Mouse (Mus musculus) liver, embryonic 14.5 days (tissue): ENCODE measurements at regions not wholly inside any gene's neighbourhood (a gene's known extent, or its start where the extent isn't known, plus 50 kb on each side); places are given as distances from the start of the nearest gene placed in this dataset.

Source experiments
- ATAC-seq: fragments of 200-750 bp; cut with Nextera tagmentation; 2 replicates; pipeline ENCODE4 v1.8.0; 2017; ENCODE audit warnings: moderate number of reproducible peaks, mild to moderate bottlenecking, moderate library complexity; ENCODE audit not compliant: insufficient read depth
- DNase-seq, 3 experiments: peaks; one replicate each; pipeline ENCODE4 v3.0.0-alpha.2; 2012 to 2013; ENCODE audit warnings: low read depth in 3 of 3, low spot score in 3 of 3
- H3K27ac ChIP-seq: fragments of 300-500 bp; sonication (generic); 2 replicates; pipeline ENCODE4 v1.5.1; 2014; ENCODE audit warnings: moderate library complexity, mild to moderate bottlenecking, control low read depth, inconsistent platforms
- H3K27me3 ChIP-seq: fragments of 300-500 bp; sonication (generic); 2 replicates; pipeline ENCODE4 v1.6.1; 2014; ENCODE audit warnings: mild to moderate bottlenecking, low read length, moderate library complexity; ENCODE audit not compliant: control insufficient read depth, insufficient read depth
- H3K36me3 ChIP-seq: fragments of 300-500 bp; sonication (generic); replicated peaks from 2 replicates; pipeline ENCODE4 v1.6.1; 2014; ENCODE audit warnings: low read depth; ENCODE audit not compliant: control insufficient read depth, insufficient read depth
- H3K4me1 ChIP-seq, 2 experiments: fragments of 200-500 bp in 1 of 2; fragments of 300-500 bp in 1 of 2; sonication (generic) in 1 of 2; replicated peaks; 2 replicates each; pipeline ENCODE4 v1.6.1; 2012 to 2014; ENCODE audit warnings: antibody characterized with exemption in 1 of 2, inconsistent platforms in 1 of 2, low read length in 1 of 2; ENCODE audit not compliant: control insufficient read depth in 2 of 2, insufficient read depth in 2 of 2
- H3K4me2 ChIP-seq: fragments of 300-500 bp; sonication (generic); 2 replicates; pipeline ENCODE4 v1.6.1; 2014; ENCODE audit warnings: low read depth, mild to moderate bottlenecking, control low read depth, moderate library complexity
- H3K4me3 ChIP-seq, 2 experiments: fragments of 200-500 bp in 1 of 2; fragments of 300-500 bp in 1 of 2; sonication (generic) in 1 of 2; 2 replicates each; pipeline ENCODE4 v1.5.1; 2012 to 2014; ENCODE audit warnings: low read depth in 2 of 2, low read length in 2 of 2, mild to moderate bottlenecking in 2 of 2, control low read depth in 1 of 2, inconsistent platforms in 1 of 2, moderate library complexity in 1 of 2; ENCODE audit not compliant: insufficient read depth in 1 of 2
- H3K9ac ChIP-seq: fragments of 300-500 bp; sonication (generic); replicated peaks from 2 replicates; pipeline ENCODE4 v1.6.1; 2014; ENCODE audit warnings: mild to moderate bottlenecking, control low read depth, moderate library complexity
- H3K9me3 ChIP-seq: fragments of 300-500 bp; sonication (generic); 2 replicates; pipeline ENCODE4 v1.6.1; 2016; ENCODE audit warnings: low read length, mixed read lengths; ENCODE audit not compliant: control insufficient read depth
- CTCF ChIP-seq: IDR thresholded peaks from 2 replicates; pipeline ENCODE4 v1.5.1; 2016; ENCODE audit warnings: antibody characterized with exemption, low read depth, control low read depth
- EP300 ChIP-seq: IDR thresholded peaks from 2 replicates; pipeline ENCODE4 v1.6.1; 2016; ENCODE audit warnings: antibody characterized with exemption, low read depth
- WGBS: fragments of 180-500 bp; shearing (Covaris S2); extraction: QIAGEN DNeasy Blood & Tissue Kit; methylation state at CpG from one replicate; pipeline ENCODE4 v1.1.7; 2014; ENCODE audit not compliant: insufficient replicate concordance; 5-methylcytosine and 5-hydroxymethylcytosine counted together

DNA sequence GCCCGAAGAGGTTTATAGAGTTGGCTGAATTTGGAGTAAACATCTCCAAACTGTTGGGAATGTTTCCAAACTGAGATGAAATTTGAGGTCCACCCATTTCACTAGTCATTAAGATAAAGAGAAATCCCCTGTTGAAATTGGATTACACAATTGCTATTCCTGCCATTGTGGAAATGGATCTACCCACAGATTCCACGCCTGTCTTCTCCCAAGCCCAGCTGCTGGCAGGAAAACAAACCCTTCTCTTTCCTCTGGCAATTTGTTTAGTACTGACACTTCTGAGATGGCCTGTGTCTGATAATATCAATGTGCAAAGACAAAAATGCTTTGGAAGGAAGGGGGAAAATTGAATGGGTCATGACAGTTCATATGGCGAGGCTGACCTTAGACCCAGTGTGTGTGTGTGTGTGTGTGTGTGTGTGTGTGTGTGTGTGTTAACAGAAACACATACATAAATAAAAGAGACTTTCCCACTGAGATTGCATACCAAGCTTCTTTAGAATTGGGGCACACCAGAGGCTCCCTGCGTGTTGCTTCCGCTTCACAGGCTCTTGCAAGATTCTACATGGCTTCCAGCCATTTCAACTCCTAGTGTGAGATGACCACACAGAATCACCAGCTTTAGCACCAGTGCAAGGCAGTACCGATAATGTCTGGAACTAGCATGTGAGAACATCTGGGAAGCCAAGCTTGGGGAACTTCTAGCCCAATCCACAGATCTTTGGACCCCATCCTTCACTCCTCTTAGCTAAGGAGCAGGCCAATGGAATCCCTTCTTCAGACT lies 293.4 kb downstream of the Irx1 start:
- H3K27ac ChIP-seq, result no peak overlapping the region
- H3K4me3 ChIP-seq, result no peak overlapping the region
- ATAC-seq (no peak), DNase-seq (no peak)
- TF ChIP-seq EP300 (no peak), CTCF (no peak)
- H3K27me3 ChIP-seq, result no peaks in the 10 kb centered on the region
- no peaks in the 10 kb centered on the region for H3K36me3 ChIP-seq
- 54% methylated on average over 6 of the region's 6 CpGs for WGBS
- no peaks in the 10 kb centered on the region for H3K9me3 ChIP-seq
- no peak overlapping the region for H3K4me2 ChIP-seq
- no peak overlapping the region for H3K9ac ChIP-seq
- H3K4me1 ChIP-seq, result no peaks in the 10 kb centered on the region

DNA sequence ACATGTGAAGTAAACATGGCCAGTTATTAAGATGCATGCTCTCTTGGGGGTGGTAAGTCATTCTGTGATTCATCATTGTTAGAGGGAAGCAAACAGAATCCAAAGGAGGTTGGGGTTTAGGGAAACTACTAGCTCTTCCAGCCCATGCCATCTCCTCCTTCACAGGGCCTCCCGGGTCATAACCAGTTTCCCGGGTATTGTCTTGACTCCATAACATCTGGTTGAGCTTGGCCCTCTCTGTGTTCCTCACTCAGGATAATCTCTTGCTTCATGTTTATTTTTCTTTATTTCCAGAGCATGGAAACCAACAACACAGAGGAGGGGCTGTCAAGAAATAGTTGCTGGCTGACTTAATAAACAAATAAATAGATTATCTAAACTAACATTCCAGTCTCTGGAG lies 295.3 kb downstream of the Irx1 start:
- DNase-seq (no peak), ATAC-seq (no peak)
- TF ChIP-seq CTCF (no peak), EP300 (no peak)
- no peaks in the 10 kb centered on the region for H3K36me3 ChIP-seq
- H3K27me3 ChIP-seq, result no peaks in the 10 kb centered on the region
- no peak overlapping the region for H3K9ac ChIP-seq
- no peak overlapping the region for H3K27ac ChIP-seq
- no peaks in the 10 kb centered on the region for H3K9me3 ChIP-seq
- 54% methylated on average over 2 of the region's 2 CpGs for WGBS
- H3K4me1 ChIP-seq, result no peaks in the 10 kb centered on the region
- H3K4me2 ChIP-seq, result no peak overlapping the region
- H3K4me3 ChIP-seq, result no peak overlapping the region

DNA sequence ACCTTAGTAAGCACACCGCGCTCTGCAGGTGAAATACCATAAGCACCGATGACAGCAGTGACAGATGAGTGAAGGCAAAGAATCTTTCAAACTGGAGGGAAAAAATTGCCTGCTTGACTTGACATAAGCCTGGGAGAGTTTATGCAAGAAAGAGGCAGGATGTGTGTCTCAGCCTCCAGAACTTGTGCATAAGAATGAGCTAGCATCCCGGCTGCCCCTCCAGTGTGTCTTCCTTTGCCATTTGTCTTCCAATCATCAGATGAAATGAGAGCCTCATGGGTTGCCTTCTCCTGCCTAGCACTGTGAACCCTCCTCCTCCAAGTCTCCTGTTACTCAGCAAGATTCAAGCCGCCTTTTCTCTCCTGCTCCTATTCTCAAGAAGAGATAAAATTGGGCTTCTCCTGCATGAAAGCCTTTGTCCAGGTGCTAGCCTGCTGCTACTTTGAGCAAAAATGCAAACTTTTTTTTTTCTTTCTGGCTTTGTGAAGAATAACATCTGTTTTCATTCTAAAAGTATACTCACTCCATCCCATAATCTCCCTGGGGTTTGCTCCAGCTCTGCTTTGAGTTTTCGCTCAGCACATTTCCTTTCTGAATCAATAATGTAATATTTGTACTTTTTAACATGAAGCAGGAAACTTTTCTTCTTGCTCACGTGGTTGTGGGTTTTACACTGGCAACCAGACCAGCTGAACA lies 298.2 kb downstream of the Irx1 start:
- no peak for TF ChIP-seq EP300
- no peak for TF ChIP-seq CTCF
- Histone ChIP-seq H3K9me3 (no peaks in the 10 kb centered on the region), H3K27me3 (no peaks in the 10 kb centered on the region), H3K4me2 (no peak overlapping the region), H3K9ac (no peak overlapping the region), H3K4me1 (no peaks in the 10 kb centered on the region), H3K4me3 (no peak overlapping the region), H3K27ac (no peak overlapping the region), H3K36me3 (no peaks in the 10 kb centered on the region)
- whole genome bisulfite sequencing, result 59% methylated on average over 7 of the region's 7 CpGs
- ATAC-seq (no peak), DNase-seq (no peak)

DNA sequence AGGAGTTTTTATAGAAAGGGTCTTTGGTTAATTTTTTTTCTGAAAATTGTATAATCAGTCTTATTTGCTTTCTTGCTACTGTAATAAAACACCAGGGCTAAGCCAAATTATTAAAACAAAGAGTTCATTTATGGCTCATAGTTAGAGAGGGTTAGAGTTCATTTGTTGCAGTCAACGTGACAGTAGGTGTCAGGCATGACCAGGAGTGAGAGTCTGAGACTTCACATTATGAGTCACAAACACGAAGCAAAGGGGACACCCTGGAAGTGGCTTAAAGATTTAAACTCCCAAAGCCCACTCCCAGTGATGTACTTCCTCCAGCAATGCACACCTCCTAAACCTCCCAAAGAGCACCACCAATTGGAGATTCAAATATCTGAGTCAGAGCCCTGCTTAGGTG lies 305.6 kb downstream of the Irx1 start:
- WGBS, result 42% methylated on average over 2 of the region's 2 CpGs
- TF ChIP-seq EP300, result no peak
- Histone ChIP-seq H3K9ac (no peak overlapping the region), H3K27ac (no peak overlapping the region), H3K4me1 (no peaks in the 10 kb centered on the region), H3K36me3 (no peaks in the 10 kb centered on the region), H3K9me3 (no peaks in the 10 kb centered on the region), H3K4me2 (no peak overlapping the region), H3K4me3 (no peak overlapping the region), H3K27me3 (no peaks in the 10 kb centered on the region)
- DNase-seq (no peak), ATAC-seq (no peak)

DNA sequence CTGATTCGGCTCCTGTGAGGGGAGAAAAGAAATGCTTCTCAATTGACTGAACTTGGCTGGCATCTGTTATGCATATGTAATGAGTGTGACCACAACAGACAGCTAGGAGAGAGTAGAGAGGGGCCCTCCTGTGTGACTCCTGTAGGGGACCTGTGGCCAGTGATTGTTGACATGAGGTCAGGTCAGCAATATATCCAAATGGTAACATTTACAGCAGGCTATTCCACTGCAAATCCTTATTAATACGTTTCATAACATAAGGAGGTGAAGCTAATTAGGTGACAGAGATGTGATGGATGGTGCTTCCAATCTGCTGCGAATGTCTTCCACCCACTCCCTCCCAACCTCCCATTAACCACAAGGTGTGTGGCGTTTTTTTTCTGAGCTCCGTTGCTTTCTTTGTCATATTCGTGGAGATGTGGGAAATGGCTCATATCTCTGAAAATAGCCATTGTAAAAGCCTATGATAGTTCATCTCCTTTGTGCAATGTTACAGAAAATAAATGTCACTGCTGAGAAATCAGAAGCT lies 309.5 kb downstream of the Irx1 start:
- Histone ChIP-seq H3K4me1 (no peaks in the 10 kb centered on the region), H3K36me3 (no peaks in the 10 kb centered on the region), H3K4me3 (no peak overlapping the region), H3K9me3 (no peaks in the 10 kb centered on the region), H3K27me3 (no peaks in the 10 kb centered on the region), H3K27ac (no peak overlapping the region), H3K9ac (no peak overlapping the region), H3K4me2 (no peak overlapping the region)
- WGBS, result 45% methylated on average over 6 of the region's 6 CpGs
- TF ChIP-seq EP300 (no peak), CTCF (no peak)
- no peak for ATAC-seq
- no peak for DNase-seq
